11 mouse cellular contexts compared by ENCODE assay signal in genomic region chr3:17789454-17790196, GRCm38 (mm10).
DNase-seq lines count a peak whose midpoint lies in the region; ATAC-seq and TF ChIP-seq lines count a peak whose summit lies in the region.
"Had no signal": no experiment of that assay in that cellular context is flagged by ENCODE, and none has a peak within 500 bp of the region (broad histone marks: within the 10 kb centered on the region; RNA-seq: fewer than 3 reads in every experiment).

No protein-coding gene starts in this region.

- peak overlapping the region; percentile 77 for H3K4me2 ChIP-seq in forebrain, embryonic 15.5 days (replicated peaks)
- H3K4me2 ChIP-seq in midbrain, embryonic 13.5 days (replicated peaks) = peak overlapping the region; percentile 100

- peak overlapping the region; percentile 96 for H3K27ac ChIP-seq in layer of hippocampus, adult 2 months
- peak overlapping the region; percentile 98 for H3K27ac ChIP-seq in forebrain, embryonic 15.5 days (replicated peaks)
- peak overlapping the region; percentile 100 for H3K27ac ChIP-seq in midbrain, embryonic 13.5 days

- peaks cover 40% of the 10 kb centered on the region for H3K4me1 ChIP-seq in forebrain, embryonic 15.5 days
- peaks cover 31% of the 10 kb centered on the region for H3K4me1 ChIP-seq in midbrain, embryonic 13.5 days (replicated peaks)

- H3K4me3 ChIP-seq in layer of hippocampus, adult 2 months = peak overlapping the region; percentile 46
- H3K4me3 ChIP-seq in forebrain, embryonic 15.5 days = peak overlapping the region; percentile 75
- peak overlapping the region; percentile 84 for H3K4me3 ChIP-seq in midbrain, embryonic 13.5 days (replicated peaks)

- H3K36me3 ChIP-seq in forebrain, embryonic 15.5 days = no peaks in the 10 kb centered on the region
- peaks cover 3% of the 10 kb centered on the region for H3K36me3 ChIP-seq in midbrain, embryonic 13.5 days

- 2% methylated on average over 9 of the region's 9 CpGs for WGBS in forebrain, embryonic 15.5 days
- under 1% methylated on average over 9 of the region's 9 CpGs for WGBS in midbrain, embryonic 13.5 days

- no peak for TF ChIP-seq CTCF in layer of hippocampus, adult 2 months (conservative IDR thresholded peaks at IDR 0.05)

- peak; percentile 65 for ATAC-seq in forebrain, embryonic 15.5 days (replicated peaks)
- ATAC-seq in midbrain, embryonic 13.5 days = peak; percentile 18

- peak overlapping the region; percentile 93 for H3K9ac ChIP-seq in forebrain, embryonic 15.5 days (replicated peaks)
- peak overlapping the region; percentile 100 for H3K9ac ChIP-seq in midbrain, embryonic 13.5 days (replicated peaks)

- DNase-seq in layer of hippocampus, adult 2 months (ENCODE audit: low spot score in 2 of 2) = no peak
- no peak for DNase-seq in layer of hippocampus, adult 11-12 months (ENCODE audit: low spot score)
- DNase-seq in right cerebral cortex, postnatal 14 days = peak; percentile 52
- no peak for DNase-seq in adrenal gland, postnatal 4 days (ENCODE audit: low spot score in 2 of 2)
- no peak for DNase-seq in ovary, postnatal 14 days (ENCODE audit: low spot score)
- DNase-seq in lung, postnatal 10 days = no peak
- DNase-seq: heart, adult 18-20 months; liver; lung, postnatal 36 days had no signal

- no peaks in the 10 kb centered on the region for H3K27me3 ChIP-seq in forebrain, embryonic 15.5 days
- no peaks in the 10 kb centered on the region for H3K27me3 ChIP-seq in midbrain, embryonic 13.5 days

- H3K9me3 ChIP-seq in forebrain, embryonic 15.5 days = no peaks in the 10 kb centered on the region
- no peaks in the 10 kb centered on the region for H3K9me3 ChIP-seq in midbrain, embryonic 13.5 days
